Mouse (Mus musculus) CD4-positive, CD25-positive, alpha-beta regulatory T cell, adult 4 months (primary cell): ENCODE data around the gene Tspan18. TPM values are rescaled to one million over a fixed set of nuclear protein-coding genes. Genes with fewer than 3 reads are reported as not detected.

Experiments
- ATAC-seq: one replicate; pipeline ENCODE4 v1.8.0; 2017
- polyA plus RNA-seq, 2 experiments: library from polyadenylated mRNA; unstranded; fragments of 100-300 nt; shearing (Covaris generic); gene quantifications; one replicate each; pipeline ENCODE4 v1.2.1; 2017

The Tspan18 gene
- polyA plus RNA-seq, result under 1 TPM in 1 of 2 experiments, not detected in 1; 0.08 TPM

DNA sequence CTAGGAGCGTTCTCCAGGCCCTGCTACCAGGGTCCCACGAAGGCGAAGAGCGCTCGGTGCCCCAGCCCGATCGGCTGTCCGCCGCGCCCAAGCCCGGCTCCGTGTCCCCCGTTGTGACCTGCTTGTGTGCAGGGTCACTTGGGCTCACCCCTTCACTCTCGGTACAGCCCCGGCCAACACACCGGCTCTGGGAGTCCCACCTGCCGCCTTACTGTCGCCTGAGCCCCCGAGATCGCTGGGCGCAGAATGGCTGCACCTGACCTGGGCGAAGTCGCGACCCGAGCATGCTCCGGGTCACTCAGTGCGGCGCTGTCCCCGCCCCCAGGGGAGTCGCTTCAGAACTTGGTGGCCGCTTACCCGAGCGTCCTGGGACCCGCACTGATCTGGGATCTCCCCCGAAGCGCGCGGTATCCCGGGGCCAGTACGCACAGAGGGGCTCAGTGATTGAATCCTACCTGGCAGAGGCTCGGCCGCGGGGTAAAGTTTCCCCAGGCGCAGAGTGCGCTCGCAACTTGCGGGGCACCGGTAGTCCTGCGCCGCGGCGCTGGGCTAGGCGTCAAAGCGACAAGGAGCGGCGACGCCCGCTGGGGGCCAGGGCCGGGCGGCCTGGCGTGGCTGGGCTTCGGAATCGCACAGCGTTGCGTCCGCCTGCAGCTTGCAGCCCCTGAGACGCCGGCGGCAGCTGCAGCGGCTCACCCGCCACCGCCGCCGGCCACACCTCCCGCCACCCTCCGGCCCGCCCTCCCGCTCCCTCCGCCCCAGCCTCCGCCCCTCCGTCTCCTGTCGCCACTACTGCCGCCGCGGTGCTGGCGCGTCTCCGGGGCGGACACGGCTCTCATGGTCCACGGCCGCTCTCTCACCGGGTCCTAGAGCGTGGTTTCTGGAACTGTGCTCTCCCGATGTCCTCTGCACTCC, at the start of gene Tspan18:
TSS of gene Tspan18 (minus strand) at position 689 of the 915 bp plus-strand sequence.
- peak; percentile 47 for ATAC-seq

DNA sequence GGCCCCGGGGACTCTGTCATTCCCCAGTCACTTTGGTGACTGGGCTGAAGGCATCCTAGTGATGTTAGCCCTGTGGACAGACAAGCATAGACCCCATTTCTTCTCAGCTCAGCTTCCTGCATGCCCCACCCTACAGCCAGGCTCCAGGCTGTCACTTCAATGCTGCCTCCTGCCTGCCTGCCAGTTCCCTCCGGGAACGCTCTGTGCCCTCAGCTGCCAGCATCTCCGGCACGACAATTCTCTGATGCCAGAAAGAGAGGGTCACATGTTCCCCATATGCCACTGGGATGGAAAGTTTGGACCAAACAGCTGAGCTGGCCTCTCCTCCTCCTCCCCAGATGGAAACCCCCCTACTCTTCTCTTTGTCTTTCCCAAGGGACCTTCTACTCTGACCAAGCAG, 49.5 kb upstream of the Tspan18 start:
- no peak for ATAC-seq

DNA sequence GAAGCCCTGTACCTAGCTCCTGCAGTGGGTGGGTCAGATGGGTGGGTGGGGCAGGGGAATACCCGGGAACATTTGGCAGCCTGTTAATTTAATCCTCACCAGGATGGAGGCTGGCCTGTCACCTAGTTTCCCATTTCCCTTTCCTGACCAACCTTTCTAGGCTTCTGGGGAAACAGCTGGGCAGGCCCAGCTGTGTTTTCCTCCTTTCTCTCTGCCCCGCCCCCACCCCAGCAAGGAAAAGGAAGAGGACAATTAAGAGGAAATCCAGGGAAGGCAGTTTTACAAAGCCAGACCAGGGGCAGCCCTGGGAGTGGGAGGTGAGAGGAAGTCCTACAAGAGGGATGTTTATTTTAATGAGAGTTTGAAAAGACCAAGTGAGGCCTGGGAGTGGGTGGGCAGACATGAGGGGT, 46.4 kb upstream of the Tspan18 start:
- no peak for ATAC-seq

DNA sequence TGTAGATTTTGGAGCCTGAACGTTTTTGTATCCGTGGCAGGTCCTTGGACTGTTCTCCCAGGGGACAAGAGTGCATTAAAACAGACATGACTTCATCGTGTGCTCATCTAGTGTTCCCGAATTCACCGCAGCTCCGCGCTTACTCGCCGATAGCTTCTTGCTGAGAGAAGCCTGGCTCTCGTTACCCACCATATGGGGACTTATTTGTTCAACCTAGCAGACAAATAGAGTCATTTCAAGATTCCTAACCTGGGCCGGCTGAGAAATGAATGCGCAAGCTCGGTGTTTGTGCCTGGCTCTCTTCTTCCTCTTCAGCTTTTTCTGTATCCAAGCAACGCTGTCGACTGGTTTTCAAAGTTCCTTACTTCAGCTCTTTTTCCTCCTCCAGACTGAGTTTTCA, 43.5 kb upstream of the Tspan18 start:
- ATAC-seq, result no peak

DNA sequence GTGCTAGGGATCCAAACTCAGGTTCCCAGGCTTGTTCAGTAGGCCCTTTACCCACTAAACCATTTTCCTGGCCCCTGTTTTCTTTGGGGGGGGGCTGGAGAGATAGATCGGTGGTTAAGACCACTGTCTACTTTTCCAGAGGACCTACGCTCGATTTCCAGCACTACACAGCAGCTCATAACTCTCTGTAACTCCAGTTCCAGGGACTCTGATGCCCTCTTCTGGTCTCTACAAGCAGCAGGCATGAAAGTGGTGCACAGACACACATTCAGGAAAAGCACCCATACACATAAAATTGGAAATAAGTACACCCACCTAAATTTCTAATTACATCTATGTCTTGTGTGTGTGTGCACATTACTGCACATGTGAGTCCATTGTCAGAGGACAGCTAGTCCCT, 42.9 kb upstream of the Tspan18 start:
- ATAC-seq, result no peak

DNA sequence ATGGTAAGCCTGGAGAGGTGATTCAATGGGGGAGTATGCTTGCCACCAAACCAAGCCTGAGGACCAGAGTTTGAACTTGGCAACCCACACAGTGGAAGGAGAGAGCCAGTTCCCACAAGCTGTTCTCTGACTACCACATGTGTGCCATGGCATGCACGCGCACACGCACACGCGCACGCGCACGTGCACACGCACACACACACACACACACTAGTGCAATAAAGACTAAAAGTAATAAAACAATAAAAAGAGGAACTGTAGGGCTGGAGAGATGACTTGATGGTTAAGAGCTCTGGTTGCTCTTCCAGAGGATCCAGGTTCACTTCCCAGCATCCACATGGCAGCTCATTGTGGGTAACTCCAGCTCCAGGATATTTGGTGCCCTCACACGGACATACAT, 38.6 kb upstream of the Tspan18 start:
- ATAC-seq, result no peak

DNA sequence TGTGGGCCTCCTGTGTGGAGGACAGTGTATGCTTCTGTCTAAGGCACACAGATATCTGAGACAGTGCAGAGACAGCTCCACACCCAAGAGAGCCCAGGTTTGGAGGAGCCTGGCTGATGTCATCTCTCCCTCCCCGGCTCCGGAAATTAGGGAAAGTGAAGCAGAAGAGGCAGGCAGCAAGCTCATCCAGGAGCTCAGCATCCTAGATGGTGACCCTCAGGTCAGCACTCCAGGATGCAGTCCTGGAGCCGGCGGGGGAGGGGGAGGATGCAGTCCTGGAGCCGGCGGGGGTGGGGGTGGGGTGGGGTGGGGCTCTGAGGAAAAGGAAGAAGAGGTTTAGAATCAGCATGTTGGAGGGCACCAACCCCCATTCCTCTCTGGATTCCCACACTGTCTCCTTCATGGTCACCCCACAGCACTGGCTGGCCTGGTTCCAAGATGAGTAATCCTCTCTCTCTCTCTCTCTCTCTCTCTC, 37.8 kb upstream of the Tspan18 start:
- ATAC-seq, result no peak

DNA sequence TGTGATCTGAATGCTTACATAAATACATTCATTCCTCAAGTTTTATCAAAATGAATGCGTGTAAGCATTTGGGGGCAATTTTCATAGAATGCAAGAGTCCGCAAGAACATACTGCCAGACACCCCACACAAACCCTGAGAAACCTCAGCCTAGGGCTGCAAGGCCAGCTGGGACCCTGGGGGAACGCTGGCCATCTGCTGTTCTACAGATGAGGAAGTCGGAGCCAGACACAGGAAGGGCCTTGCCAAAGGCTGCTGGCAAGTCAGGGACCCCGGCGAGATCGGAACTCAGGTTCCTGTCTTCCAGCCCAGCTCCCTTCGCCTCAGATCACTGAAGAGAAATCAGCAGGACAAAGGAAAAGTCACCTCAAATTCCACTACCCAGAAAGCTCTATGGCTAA, 34.6 kb upstream of the Tspan18 start:
- ATAC-seq, result no peak

DNA sequence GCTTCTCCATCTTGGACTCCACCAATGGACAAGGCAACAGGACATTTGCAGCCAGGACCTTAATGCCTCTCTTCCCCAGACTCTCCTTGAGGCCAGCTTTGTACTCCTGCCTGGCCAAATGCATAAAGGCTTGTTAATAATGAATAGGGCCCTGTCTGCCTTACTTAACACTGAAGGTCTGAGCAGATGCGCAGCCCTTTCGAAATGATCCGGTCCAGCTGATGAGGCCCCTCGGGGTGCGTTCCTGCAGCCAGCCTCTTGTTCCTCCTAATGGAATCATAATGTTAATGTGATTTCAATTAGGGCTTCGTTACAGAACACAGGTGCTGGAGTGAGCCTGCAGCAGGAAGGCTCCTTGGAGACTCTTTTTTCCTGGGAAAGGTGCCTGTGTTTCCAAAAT, 33.7 kb upstream of the Tspan18 start:
- no peak for ATAC-seq

DNA sequence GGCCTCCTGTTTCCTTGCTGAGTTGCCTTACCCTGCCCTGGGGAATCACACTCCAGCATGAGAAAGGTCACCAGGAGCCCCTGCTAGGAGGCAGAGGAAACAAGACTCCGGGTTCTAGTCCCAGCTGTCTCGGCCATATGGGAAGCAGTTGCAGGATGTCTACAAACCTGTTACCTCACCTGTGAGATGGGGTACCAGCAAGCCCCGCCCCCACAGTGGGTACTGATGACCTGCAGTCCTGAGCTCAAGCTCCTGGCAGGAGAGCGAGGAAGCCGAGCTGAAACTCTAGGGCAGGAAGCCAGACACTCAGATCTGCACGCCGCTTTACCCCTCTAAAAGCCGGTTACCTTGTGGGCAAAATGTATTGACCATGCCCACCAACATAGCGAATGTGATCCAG, 31.1 kb upstream of the Tspan18 start:
- no peak for ATAC-seq

DNA sequence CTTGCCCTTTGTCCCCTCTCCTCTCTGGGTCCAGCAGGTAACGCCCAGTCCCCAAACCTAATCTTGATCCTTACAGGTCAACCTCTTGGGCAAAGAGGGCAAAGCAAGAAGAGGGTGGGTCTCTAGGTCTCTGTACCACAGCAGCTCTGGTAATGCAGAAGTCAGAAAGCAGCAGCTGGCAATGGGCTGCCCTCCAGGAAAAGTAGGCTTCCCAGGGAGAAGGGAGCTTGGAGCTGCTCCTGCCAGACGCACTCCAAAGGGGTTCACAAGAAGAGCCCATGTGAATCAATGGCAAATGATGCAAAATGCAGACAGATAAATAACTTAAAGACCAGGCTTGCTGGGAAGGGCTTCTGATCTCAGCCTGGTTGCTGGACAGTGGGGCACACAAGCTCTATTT, 30.6 kb upstream of the Tspan18 start:
- ATAC-seq, result no peak

DNA sequence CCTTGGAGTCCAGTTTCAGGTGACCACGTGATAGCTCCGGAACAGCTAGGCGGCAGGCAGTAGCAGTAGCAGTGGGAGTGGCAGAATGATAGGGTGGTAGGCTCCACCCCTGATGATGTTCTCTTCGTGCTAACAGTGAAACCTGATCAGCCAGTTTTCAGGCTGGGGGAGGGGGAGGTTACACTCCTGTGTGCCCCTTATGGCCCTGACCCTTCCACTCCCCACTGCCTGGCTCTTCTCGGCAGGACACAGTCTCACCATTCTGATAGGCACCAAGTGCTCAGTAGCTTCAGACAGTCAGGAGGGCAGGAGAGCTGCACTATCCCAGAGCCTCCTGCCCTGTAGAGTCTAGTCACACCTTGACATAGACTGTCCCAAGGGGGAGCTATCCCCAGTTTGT, 27.1 kb upstream of the Tspan18 start:
- no peak for ATAC-seq

DNA sequence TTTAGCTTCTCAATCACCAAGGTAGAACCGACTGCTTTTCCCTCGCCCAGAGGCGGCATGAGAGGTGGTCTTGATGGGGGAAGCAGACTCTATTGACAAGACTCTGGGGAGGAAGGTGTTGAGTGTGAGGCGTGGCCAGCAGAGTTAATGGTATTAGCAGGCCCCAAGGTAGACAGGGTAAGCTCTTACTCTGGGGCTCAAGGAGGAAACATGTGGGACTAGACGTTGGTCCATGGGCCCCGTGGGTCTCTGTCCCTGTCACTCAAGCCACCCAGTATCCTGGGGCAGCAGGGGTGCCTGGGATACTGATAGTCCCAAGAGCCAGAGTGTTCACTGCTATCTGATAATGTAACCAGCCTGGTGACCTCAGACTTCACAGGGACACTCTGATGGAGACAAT, 26.0 kb upstream of the Tspan18 start:
- ATAC-seq, result no peak

DNA sequence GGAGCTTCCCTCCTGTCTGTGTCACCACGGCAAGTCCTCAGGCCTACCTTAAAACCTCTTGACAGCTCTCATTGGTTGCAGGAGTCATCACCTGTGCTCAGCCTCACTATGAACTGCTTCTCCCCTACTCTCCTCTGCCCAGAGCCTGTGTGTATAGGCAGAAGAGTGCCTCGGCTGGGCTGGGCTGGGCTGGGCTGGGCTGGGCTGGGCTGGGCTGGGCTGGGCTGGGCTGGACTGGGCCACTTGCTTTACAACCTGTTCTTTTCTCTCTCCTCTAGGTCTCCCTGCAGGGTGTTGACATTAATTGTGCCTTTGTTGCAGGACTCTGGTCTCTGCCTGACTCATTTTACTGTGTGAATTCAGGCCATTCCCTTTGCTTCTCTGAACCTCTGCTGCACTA, 23.1 kb upstream of the Tspan18 start:
- ATAC-seq, result no peak

DNA sequence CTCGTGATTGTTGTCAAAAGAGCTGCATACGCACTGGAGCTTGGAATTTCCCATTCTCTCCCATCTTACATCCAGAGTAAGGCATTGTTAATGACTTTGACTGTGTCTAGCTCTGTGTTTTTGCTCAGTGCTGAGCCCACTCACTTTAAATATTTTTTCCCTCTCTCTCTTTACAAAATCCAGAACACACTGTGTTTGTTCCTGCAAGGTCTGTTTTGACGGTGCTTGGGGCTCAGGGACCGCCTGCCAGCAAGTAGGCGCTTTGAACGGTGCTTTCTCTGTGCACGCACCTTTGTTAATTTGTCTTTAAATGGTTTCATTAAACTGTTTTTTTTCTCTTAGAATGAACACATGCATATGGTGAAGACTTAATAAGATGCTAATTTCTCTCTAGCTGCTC, 21.5 kb upstream of the Tspan18 start:
- ATAC-seq, result no peak

DNA sequence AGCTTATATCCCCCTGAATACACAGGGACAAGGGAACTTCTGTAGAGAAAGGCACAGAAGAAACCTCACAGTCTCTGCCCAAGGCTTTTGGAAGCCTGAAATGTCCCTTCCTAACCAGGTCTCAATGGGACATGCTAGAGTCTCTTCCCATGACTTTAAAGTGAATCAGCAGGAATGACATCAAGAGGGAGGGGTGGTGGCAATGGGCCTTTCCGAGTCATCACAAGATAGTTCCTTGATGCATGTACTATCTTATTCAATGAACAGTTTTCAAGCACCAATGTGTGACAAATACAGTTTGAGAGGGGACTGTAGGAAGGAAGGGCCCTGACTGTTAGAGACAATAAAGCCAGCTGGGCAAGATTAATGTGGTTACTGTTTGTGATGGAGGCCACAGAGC, 20.3 kb upstream of the Tspan18 start:
- ATAC-seq, result no peak

DNA sequence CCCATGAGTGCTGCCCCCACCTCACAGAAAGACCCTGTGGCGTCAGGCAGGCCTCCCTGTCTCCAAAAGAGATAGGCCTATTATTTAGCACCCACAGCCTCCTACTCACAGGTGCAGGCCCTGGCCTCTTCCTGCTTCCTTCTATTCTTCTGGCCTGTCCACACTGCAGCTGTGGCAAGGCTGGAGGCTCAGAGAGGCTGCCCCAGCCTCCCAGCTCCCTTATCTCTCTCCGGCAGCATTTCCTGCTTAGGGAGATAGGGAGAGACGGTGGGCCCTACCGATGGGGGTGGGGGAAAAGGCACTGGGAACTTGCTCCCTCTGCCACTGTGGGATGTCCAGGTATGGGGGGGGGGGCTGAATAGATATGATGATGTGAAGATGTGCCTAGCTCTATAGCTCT, 19.4 kb upstream of the Tspan18 start:
- ATAC-seq, result no peak

DNA sequence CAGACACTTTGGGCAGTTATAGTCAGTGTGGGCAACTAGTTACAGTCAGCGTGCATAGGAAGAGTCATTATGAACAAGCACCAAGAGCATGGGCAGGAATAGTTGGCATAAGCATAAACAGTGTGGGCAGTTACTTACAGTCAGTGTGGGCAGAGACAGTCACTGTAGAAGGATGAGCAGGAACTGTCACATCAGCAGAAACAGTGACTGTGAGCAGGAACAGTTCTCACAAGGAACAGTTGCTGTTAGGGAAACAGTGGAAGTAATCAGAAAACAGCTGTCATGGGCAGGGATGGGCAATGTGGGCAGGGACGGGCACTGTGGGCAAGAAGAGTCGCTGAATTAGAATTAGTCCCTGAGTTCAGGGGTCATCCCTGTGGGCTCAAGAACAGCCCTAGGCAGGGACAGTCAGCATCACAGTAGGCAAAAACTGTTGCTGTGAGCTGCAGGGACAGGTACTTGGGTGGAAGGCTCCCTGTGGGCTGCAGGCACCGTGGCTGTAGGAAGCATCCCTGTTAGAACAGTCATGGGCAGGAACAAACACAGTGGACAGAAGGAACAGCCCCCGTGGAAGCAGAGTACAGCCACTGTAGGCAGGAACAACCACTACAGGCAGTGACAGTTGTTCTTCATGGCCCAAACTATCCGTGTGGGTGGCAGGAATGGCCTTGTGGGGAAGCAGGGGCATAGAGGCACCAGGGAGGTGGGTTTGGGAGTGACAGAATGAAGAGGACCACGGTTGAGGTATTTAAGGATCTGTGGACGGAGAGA, 18.8 kb upstream of the Tspan18 start:
- no peak for ATAC-seq

DNA sequence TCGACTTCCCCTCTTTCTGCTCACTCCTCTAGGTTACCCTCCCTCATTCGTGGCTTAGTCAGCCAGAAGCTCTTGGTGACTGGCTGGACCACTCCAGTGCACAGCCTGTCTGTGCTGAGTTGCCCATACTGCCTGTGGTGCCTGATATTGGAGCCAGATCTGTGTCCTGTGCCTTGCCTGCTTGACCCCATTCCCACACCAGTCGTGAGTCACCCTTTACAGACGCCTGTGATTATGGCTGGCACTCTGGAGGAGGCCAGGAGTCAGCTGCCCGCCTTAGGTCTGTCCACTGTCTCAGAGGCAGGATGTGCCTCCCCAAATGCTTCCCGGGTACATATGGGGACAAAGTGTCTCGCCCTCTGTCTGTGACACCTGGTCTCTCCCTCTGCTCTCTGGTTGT, 17.0 kb upstream of the Tspan18 start:
- no peak for ATAC-seq

DNA sequence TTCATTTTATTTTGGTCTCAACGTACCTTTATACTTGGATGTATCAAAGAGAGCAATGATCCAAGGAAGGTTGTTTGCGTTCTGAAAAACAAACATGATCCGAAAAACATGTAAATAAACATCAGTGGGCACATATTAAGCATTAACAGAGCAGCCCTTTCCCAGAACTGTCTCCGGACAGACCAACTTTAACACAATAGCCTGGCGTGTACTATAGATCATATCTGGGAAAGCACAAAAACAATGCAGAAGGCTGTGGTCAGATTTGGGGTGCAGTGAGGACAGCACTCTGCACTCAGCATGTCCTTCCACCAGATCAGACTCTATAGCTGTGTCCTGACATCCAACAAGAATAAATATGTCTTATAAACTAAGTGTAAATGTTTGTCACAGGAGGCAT, 12.7 kb upstream of the Tspan18 start:
- no peak for ATAC-seq

DNA sequence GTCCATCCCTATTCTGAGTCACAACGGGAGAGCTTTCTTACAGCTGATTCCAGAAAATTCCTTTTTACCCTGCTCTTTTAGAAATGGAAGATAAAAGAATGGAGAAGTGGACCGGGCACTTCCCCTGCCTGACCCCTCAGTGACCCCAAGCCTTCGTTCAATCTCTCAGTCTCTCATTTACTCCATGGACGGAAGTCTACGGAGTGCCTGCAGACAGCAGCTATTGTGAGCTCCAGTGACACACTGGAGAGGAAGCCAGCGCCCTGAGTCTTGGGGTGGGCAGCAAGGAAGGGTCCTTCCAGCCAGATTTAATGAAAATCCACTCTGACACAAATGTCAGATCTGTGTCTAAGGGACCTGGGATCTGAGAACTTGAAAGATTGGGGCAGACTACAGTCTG, 12.3 kb upstream of the Tspan18 start:
- ATAC-seq, result no peak

DNA sequence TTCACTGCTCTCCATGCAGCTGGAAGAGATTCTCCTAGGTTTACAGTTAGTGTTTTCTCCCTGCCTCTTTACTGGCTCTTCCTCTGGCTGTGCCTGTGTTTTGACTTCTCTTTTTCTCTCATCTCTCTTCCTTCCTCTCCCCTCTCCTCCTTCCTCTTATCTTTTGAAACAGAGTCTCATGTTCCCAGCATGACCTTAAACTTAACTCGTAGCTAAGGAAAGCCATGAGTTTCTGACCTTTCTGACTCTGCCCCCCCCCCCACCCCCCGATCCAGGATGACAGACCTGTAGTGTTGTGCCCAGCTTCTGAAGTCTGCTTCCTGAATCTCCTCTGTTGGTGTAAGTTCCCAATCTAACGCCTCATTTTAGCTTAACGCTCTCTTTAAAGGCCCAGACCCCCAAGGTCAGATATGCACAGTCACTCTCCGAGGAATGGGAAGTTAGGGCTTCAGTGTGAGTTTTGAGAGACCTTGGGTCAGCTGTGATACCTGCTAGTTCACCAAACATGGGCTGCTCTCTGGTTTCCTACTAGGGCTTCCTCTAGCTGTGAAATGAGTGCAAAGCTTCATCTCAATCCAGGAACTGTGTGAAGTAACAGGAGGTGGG, 11.5 kb upstream of the Tspan18 start:
- no peak for ATAC-seq

DNA sequence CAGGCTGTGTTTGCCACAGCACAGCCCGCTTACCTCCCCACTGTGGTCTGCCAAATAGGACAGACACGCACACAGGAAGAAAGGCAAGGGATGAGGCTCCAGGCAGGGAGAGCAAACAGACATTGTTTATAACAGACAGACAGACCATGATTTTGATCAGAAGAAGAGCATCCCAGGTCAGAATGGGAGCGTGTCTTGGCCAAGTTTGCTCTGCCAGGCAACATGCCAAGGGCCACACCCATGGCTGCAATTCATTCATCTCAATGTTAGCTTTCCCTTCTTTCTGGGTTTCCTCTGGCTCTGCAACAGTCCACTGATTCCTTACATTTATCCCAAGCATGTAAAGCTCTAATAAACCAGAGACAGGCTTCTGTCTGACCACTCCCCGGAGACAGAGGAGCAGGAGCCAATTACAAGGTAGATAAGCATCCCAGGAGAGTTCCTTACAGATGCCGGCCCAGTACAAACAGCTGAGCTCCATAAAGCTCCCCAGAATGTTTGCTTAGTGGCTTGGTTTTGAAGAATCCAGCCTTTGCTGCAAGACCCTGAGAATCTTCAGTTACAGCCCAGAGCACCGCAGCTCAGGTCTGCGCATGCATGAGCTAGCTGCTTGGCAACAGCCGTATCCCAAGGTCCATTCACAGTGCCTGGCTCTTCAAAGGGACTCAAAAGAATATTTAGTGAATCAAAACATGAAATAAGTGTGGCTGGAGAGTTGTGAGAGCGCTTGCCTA, 5.2 kb upstream of the Tspan18 start:
- no peak for ATAC-seq
